Mouse (Mus musculus) heart, adult 10 weeks (tissue): Measurements from ENCODE around the gene Selenop. TPM values are rescaled to one million over a fixed set of nuclear protein-coding genes. Genes with fewer than 3 reads are reported as not detected.

Experiments
- polyA plus RNA-seq: library from polyadenylated mRNA; stranded (reverse); fragments of 350-450 nt; fragmentation: Illumina TruSeq; extraction: RNeasy Lipid Tissue Mini Kit (QIAGEN cat#74804); gene quantifications from one replicate; pipeline ENCODE4 v1.2.3, GENCODE M21; 2014; ENCODE audit warnings: low read depth, low replicate concordance

Gene Selenop
- 401 TPM for polyA plus RNA-seq

GRCm38 (mm10) chr15:3268247-3268646 lies at the start of gene Selenop:
Gene Selenop (plus strand): TSS chr15:3268547.

GRCm38 (mm10) chr15:3303426-3303825 lies 35.1 kb downstream of the Selenop start, which contains the start of gene Ccdc152:
Gene Ccdc152 (minus strand): TSS chr15:3303526.

Other genes starting within 250 kb of the Selenop start
- not detected for gene Ccdc152, start 35.0 kb downstream of the Selenop start, polyA plus RNA-seq